Mouse (Mus musculus) C2C12 (cell line): ENCODE results near the gene Celf1.

Experiments
- CTCF ChIP-seq: IDR thresholded peaks from one replicate; pipeline ENCODE4 v1.5.1; 2011; ENCODE audit not compliant: control insufficient read depth, insufficient read depth, insufficient read length
- FOSL1 ChIP-seq: IDR thresholded peaks from one replicate; pipeline ENCODE4 v1.8.0; 2011; ENCODE audit warnings: mild to moderate bottlenecking, low read length; ENCODE audit not compliant: poor library complexity, insufficient read depth, severe bottlenecking

DNA sequence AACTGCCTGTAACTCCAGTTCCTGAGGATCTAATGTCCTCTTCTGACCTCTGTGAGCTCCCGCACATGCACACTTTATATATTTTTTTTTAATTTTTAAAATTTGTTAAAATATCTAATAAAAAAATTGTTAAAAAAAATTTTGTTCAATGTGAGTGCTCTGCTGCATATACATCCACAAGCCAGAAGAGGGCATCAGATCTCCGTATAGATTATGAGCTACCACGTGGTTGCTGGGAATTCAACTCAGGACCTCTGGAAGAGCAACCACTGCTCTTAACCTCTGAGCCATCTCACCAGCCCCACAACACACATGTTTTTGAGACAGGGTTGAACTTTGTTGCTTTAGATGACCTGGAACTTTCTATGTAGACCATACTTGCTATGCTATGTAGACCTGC lies 92.8 kb downstream of the Celf1 start:
- TF ChIP-seq FOSL1 = no peak
- TF ChIP-seq CTCF = no peak
